Mouse (Mus musculus) WW6 (cell line): ENCODE results near the gene Cryba4.

Experiments used
- DNase-seq: peaks from one replicate; pipeline ENCODE4 v3.0.0-alpha.2; 2013; ENCODE audit warnings: low read depth, low spot score

The Cryba4 gene

DNA sequence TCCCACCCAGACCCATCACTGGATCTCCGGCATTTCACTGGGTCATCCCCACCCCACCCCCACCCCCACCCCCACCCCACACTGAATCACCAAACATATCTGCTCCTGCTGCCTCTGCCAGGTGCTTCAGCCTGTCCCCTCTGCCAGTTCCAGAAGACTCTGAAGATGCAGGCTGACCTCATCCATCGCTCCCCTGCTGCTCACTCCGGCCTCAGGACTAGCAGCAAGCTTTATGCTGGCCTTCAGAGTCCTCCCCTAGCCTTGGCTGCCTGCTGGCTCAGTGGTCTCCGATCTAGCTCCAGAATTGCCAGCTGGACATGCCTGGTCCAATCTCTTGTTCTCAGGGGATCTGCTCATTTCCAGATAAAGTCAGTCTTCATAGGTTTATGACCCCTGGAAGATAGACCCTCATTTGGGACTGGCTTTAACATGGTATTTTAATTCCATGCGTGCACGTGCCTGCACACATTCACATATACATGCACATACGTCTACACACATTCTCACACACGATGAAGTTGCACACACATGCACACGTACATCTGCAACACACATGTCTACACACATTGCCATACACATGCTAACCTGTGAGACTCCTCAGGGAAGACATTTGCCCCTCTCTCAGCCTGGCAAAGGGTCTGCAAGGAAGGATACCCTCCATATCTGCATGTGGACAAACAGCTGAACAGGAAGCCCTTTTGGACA, 14.3 kb downstream of the Cryba4 start:
- no peak for DNase-seq

DNA sequence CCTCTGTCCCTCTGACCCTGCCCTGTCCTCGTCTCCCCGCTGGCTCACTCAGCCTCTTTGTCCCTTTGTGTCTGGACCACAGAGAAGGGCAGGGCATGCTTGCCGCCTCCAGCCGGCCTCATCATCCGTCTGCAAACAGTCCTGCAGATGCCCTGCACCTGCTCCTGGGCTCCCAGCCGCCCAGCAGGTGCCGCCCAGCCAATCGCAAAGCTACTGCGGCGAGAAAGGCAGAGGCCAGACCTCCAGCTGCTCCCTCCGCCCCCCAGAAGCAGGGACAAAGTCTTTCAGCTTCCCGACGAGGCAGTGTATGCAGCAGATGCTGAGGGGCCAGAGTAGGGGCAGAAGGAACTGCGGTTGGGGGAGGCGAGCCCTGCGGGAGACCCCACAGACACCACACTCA, 14.9 kb downstream of the Cryba4 start:
- no peak for DNase-seq

DNA sequence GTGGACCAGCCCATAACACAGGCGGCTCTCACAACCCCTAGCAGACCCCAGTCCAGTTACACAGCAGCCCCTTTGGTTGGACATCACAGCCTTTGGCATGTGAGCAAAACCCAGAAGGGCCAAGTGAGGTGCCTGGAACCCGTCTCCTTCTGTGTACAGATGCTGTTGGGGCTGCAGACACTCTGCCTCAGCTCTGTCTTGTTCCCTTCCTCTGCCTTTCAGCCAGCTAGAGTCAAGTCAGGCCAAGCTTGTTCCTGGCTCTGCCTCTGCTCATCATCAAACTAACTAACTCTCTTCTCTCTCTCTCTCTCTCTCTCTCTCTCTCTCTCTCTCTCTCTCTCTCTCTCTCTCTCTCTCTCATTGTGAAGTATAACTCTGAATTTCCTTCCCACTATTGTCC, 15.7 kb downstream of the Cryba4 start:
- no peak for DNase-seq

DNA sequence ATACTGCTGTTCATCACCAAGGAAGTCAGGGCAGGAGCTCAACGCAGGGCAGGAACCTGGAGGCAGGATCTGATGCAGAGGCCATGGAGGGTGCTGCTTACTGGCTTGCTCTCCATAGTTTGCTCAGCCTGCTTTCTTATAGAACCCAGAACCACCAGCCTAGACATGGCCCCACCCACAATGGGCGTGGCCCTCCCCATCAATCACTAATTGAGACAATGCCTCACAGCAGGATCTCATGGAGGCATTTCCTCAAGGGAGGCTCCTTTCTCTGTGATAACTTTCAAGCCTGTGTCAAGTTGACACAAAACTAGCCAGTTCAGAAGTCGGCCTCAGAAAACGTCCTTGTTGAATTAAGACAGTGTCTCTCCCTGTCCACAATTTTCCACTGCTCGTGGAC, 16.5 kb downstream of the Cryba4 start:
- no peak for DNase-seq

DNA sequence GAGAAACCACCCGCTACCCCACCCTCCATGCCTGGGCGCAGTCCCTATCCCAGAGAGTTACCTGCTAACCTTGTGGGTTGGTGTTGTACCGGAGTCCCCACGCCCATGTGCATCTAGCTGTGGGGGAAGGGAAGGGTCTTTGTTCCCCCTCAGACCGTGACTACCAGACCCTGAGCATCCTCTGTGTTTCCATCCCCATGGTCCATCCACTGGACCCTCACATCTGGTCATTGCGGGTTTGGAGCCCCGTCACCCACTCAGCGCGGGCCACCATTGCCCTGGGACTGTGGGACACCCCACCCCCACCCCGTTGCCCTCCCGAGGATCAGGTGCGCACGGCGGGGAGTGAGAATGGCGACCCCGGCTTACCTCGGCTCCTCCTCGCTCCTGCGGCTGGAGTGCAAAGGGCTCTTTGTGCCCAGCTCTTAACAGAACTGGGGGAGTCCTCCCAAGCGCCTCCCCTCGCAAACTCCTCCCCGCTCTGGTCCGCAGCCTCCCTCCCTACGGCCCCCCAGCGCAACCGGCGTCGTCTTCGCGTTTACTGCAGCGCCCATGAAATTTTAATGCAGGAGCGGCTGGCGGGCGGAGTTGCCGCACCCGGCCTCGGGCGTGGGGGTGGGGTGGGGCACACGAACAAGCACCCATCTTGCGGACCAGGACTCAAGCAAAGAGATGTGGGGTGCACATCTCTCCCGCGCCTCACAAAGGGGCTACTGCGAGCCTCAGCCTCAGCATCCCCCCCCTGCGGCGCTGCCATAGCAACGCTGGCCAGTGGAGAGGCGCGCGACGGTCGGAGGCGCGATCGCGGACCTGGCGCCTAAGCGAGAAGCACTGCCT, 23.9 kb downstream of the Cryba4 start:
- no peak for DNase-seq

DNA sequence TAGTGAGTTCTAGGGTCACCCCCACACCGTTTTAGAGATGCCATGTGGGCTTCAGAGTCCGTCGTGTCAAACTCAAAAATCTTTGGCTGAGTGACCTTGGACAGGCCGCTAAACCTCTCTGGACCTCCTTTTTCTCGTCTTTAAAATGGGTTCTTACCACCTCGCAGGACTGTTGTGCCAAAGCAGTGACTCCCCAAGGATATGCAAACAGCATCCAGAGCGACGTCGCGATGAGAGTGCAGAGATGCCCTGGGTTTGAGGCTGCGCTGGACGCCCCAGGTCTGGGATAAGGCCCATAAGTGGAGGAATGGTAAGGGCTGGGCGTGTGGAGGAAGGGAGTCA, 24.4 kb downstream of the Cryba4 start:
- no peak for DNase-seq

DNA sequence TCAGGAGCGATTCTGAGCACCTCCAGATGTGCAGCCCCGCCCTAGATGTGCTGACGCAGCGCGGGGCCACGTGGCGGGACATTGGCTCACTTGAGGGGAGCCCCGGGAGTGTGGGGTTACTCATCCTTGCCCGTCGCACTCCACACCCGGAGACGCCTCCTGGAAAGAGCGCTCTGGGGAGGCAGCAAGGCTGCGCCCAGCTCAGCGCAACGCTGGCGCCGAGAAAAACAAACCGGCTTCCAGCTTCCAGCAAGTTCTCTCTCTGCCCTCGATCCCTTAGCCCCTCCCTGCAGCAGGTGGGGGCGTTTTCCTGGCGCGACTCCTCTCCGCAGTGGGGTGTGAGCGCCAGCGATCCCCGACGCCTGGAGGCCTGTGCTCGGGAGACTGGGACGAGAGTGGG, 25.0 kb downstream of the Cryba4 start:
- DNase-seq = no peak

DNA sequence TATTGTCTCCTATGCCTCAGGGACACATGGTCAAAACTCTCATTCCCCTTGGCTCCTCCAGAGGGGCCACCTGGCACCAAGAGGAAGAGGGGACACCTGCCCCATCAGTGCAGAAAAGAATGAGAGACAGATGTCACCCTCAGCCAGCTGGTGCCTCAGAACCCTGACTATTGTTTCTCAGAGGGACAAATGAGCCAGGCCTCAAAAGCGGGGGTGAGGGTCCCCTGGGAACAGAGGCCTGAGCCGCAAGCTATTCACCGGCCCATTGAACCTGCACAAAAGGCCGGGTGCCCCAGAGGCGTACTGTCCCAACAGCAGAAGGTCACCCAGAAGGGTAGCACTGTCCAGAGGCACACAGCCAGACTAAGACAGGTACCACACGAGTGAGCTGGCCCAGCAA, 26.7 kb downstream of the Cryba4 start:
- DNase-seq = no peak

DNA sequence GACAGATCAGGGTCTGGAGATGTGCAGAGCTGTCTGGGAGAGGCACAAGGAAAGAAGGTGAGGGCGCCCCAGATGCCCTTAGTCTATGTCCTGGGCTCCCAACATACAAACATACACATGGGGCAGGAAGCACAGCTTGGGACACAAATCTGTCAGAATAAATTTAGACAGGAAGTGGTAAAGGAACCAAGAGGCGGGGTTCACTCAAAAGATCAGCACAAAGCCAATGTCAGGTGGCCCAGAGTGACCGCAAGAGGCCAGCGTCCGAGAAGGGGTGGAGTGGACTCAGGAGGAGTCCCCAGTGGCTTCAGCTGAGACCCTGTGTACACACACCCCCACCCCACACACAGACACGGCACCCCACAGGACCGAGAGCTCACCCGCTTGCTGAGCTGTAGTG, 32.1 kb downstream of the Cryba4 start:
- DNase-seq = no peak

DNA sequence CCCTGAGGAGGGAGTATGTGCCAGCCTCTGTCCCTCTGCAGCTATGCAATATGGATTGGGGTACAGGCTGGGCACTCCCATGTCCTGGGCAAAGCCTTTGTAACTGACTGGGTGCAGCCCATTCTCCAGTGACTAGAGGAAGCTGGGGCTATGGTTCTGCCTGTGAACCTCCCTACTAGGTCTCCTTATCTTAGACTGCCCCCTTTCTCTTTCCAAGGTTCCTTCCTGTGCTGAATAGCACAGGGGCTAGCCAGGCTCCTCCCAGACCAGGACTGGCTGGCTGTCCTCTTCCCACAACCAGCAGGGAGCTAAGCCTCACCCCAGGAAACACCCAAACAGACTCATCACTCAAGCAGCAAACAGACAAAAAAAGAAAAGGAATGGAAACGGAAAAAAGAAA, 32.9 kb downstream of the Cryba4 start:
- DNase-seq = no peak

DNA sequence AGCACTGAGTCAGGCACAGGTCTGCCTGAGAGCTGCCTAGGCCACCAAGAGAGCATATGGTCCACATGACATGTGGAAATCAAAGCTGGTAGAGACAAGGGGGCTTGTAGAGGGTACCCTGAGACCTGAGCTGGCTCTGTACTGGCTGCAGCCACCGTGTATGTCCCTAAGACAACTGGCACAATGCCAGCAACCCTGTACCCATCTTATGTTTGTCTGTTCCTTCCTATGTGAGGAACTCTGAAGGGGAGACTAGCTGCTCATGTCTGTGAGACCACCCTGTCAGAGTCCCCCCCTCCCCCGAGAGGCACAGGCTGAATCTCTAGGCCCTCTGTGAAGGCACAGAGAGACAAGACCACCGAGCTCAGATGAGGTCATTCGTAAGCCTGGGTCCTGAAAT, 33.6 kb downstream of the Cryba4 start:
- no peak for DNase-seq

DNA sequence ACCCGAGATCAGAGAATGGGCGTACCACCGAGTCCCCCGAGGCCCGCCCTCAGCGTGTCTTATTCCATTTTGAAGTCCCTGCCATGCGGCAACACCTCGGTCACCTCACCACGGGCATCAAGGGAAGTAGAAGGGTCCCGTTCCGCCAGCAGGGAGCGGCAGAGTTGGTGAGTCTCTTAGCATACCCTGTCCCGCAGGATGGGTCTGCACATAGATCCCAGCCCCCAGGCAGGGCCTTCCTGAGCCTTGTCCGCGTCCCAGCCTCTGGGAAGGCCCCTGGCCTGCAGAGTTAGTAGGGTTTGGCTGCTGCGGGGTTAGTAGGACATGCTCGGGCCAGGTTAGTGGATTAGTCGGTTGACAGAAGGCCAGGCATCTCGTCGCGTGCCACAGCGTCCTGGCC, 35.3 kb downstream of the Cryba4 start:
- no peak for DNase-seq

DNA sequence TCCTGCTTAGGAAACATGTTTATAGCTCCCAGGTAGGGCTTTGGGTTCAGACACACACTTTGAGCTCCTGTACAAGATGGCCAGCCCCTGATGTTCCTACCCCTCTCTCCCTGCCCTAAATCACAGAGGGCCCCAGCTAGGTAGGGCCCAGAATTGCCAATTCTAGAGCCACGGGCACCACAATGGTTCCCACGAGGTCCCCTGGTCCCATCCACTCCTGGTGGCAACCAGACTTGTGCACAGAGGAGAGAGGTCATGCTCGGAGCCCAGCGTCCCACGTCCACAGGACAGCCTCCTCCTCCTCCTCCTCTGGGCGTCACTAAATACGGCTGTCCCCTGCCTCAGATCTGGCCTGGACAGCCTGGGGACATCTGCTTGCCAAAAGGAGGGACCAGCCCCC, 36.0 kb downstream of the Cryba4 start:
- no peak for DNase-seq

DNA sequence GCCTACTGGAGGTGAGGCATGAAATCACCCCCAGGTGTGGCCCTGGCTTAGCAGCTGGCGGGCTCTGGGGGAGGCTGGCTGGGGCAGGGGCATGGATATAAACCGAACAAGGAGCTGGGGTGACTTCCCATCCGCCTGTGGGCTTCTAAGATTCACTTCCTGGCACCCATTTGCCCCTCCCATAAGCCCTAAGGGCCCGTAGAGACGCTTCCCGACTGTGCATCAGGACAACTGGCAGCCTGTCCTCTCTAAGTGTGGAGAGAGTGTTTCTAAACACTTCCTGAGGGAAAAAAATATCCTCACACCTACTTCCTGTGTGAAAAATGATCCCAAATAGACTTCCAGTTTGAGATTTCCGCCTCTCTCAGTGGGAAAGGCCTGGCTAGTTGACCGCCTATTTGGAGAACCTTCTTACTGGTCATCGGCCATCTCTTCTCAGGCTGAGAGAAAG, 36.5 kb downstream of the Cryba4 start:
- no peak for DNase-seq

DNA sequence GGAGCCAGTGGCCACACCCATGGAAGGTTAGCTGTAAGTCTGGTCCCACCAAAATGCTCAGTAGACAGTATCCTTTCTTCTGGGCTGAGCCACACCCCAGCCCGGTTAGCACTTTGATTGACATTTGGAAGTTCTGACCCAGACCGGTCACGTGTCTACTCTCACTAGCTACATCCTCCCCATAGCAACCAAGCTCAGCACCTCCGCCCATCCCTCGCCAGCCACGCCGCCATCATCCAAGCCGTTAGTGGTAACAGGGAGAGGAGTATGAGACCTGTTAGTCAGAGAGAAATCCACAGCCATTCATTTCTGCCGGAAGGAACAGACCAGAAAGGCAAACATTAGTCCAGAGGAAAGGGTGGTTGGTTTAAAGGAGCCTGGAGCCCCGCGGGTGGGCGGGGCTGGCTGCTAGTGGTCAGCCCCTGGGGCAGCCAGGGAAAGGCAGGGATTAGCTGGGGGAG, 37.0 kb downstream of the Cryba4 start:
- no peak for DNase-seq

DNA sequence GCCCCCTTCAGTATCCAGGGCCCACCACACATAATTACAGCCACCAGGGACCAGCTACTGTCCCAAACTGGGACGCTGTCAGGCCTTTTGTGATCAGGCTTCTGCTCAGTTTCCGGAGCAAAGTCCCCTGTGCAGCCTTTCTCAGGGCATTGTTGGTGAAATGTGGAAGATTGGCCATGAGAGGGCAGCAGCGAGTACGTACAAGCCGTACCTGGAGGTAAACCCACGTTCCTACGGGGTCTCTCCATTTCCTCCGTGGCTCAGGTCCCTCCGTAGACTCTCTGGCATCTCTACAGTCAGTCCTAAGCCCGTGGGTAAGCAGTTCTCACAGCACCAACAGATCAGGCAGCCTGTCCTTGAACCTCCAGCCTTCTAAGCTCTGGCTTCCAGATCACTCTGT, 37.9 kb downstream of the Cryba4 start:
- no peak for DNase-seq

DNA sequence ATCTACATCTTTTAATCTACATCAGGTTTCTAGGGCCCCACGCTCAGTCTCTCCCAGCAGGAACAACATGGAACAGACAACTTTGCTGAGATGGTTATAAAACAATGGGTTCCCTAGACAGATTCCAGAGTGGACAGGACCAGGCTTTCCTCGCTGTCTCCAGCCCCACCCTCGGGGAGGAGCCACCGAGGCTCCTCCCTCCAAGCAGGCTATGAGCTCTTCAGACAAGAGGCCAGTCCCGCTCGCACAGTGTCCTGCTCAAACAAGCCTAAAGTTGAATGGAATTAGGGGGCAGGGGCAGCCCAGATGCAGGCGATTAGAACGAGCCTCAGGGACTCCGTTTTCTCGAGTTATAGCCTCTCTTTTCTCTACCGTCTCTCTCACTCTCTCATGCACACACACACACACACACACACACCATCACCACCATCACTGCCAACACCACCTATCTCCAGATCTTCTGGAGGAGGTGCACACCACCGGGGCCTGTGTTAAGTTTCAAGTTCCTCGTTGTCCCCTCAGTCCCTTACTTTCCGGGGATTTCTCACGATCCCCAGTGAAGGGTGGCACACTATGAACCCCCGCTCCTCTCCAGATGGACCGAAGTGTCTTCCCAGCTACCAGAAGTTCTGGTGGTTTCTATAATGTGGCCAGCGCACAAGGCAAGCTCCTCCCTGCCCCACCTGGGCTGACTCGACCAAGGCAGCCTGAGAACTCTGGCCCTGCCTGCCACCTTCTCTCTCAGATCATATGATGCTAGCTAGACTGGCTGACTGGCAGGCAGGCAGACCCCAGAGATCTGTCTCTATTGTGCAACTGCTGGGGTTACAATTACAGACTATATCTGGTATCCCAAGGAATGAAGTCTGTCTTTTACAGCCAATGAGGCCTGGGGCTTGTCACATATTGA, 38.7 kb downstream of the Cryba4 start:
- DNase-seq = no peak

DNA sequence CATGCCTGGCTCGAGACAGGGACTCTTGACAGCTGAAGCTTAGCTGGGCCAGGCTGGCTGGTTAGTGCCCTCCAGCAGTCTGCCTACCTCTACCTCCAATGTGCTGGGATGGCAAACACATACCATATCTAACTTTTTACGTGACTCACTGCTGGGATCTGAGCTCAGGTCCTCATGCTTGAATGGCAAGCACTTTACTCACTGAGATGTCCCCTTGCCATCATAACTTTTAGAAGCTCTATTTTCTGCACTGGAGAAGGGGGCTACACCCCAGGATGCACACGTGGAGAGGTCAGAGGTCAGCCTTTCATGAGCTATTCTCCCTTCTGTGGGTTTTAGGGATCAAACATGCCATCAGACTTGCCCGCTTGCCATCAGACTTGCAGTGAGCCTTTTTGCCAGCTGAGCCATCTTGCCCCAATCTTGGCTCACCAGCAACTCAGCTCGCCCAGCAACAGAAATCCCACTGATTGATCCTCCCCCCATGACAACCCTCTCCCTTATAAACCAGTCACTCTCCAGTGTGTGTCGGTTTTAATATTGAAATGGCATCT, 39.5 kb downstream of the Cryba4 start:
- no peak for DNase-seq

DNA sequence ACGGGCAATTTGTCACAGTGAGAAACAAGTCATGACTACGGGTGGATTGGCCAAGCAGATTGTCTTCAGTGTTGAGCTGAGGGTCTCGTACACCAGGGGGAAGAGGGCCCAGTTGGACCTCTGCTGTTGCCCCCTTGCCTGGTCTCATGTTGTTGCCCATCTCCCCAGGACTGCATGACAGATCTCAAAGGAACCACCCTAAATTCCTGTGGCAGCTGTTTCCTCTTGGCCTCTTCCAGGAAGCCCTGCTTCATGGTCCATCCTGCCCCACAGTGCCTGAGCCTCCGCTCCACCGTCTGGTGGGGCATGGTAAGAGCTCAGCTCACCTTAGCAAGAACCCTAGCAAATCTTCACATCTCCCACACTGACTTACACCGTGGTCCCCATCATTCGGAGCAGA, 40.4 kb downstream of the Cryba4 start:
- DNase-seq = no peak

DNA sequence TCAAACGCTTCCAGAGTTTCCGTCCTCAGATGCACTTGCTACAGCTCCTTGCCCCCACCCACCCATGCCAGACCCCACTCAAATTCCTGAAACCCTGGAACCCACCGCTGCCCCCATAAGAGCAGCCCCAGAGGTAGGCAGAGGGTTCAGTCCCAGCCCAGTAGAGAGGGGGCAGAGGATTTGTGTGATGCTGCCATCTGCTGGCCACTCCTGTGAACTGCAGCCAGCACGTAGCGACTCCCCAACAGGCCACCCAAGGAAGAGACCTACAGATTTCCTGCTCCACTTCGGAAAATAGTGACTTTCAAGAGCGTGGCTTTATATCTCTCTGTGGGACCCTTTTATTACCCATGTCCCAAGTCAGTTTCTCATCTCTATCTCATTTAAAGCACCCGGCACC, 42.2 kb downstream of the Cryba4 start:
- no peak for DNase-seq

DNA sequence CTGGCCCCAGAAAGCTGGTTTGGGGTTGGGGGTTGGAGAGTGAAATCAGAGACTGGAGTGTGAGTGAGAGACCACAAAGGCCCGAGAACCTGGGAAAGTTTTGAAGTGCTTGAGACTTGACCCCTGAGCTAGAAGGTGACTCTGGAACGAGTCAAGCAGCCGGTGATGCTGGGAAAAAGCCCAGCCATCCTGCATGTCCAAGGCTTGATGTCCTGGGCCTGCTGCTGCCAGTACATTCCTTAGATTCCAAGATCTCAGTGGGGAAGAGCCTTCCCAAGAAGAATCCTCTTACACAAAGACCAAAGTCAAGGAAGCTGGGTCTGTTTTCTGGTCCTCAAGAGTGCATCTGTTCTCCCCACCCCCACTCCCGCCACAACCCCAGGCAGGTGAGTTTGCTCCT, 44.0 kb downstream of the Cryba4 start:
- DNase-seq = no peak
